ENCODE assay signal across 12 mouse cellular contexts in genomic region chr17:67566216-67566615, GRCm38 (mm10).
A peak's percentile ranks its signal among the peaks of the same experiment; 100 is the strongest.
DNase-seq lines count a peak whose midpoint lies in the region; ATAC-seq and TF ChIP-seq lines count a peak whose summit lies in the region.
"Had no signal": no experiment of that assay in that cellular context is flagged by ENCODE, and none has a peak within 500 bp of the region (broad histone marks: within the 10 kb centered on the region; RNA-seq: fewer than 3 reads in every experiment).

No protein-coding gene starts in this region.

- no peak for TF ChIP-seq CTCF in intestine, postnatal 0 days (IDR thresholded peaks at IDR 0.05; ENCODE audit: low read depth)

- H3K27me3 ChIP-seq in intestine, embryonic 14.5 days (replicated peaks; ENCODE audit: control insufficient read depth, insufficient read depth, low read length), result no peaks in the 10 kb centered on the region
- no peaks in the 10 kb centered on the region for H3K27me3 ChIP-seq in intestine, postnatal 0 days (replicated peaks; ENCODE audit: control insufficient read depth, insufficient read depth, low read length)
- H3K27me3 ChIP-seq in kidney, embryonic 16.5 days (ENCODE audit: insufficient read depth, low read length), result no peaks in the 10 kb centered on the region
- H3K27me3 ChIP-seq: intestine, embryonic 15.5 days; megakaryocyte, embryonic 14.5 days had no signal

- H3K9me3 ChIP-seq in intestine, embryonic 14.5 days (ENCODE audit: control insufficient read depth, low read length), result no peaks in the 10 kb centered on the region
- H3K9me3 ChIP-seq in intestine, postnatal 0 days (ENCODE audit: control insufficient read depth), result no peaks in the 10 kb centered on the region
- no peaks in the 10 kb centered on the region for H3K9me3 ChIP-seq in kidney, embryonic 16.5 days (ENCODE audit: low read length)
- H3K9me3 ChIP-seq: intestine, embryonic 15.5 days had no signal

- 0 out of 2 replicates have a peak, but pooled peaks cover 5% of the 10 kb centered on the region for H3K4me1 ChIP-seq in intestine, embryonic 14.5 days (replicated peaks; ENCODE audit: control insufficient read depth, insufficient read depth, low read length)
- H3K4me1 ChIP-seq in intestine, postnatal 0 days (replicated peaks; ENCODE audit: control insufficient read depth, insufficient read depth, low read length), result no peaks in the 10 kb centered on the region
- H3K4me1 ChIP-seq in kidney, embryonic 16.5 days (ENCODE audit: insufficient read depth, low read length), result no peaks in the 10 kb centered on the region
- H3K4me1 ChIP-seq: intestine, embryonic 15.5 days; megakaryocyte, embryonic 14.5 days had no signal

- WGBS in intestine, embryonic 14.5 days, result 64% methylated on average over 11 of the region's 11 CpGs
- 73% methylated on average over 11 of the region's 11 CpGs for WGBS in intestine, postnatal 0 days
- 69% methylated on average over 11 of the region's 11 CpGs for WGBS in kidney, embryonic 16.5 days

- no peaks in the 10 kb centered on the region for H3K36me3 ChIP-seq in intestine, embryonic 14.5 days (ENCODE audit: control insufficient read depth, insufficient read depth, low read length)
- H3K36me3 ChIP-seq in intestine, postnatal 0 days (ENCODE audit: control insufficient read depth, insufficient read depth), result no peaks in the 10 kb centered on the region
- H3K36me3 ChIP-seq in kidney, embryonic 16.5 days (ENCODE audit: insufficient read depth, low read length), result no peaks in the 10 kb centered on the region
- H3K36me3 ChIP-seq: G1E; intestine, embryonic 15.5 days had no signal

- no peak overlapping the region for H3K9ac ChIP-seq in intestine, embryonic 14.5 days (ENCODE audit: low read length)
- no peak overlapping the region for H3K9ac ChIP-seq in intestine, postnatal 0 days (ENCODE audit: low read depth, low read length)
- no peak overlapping the region for H3K9ac ChIP-seq in kidney, embryonic 16.5 days (replicated peaks; ENCODE audit: low read length)
- H3K9ac ChIP-seq: intestine, embryonic 15.5 days had no signal

- no peak overlapping the region for H3K4me2 ChIP-seq in intestine, embryonic 14.5 days (ENCODE audit: low read length)
- no peak overlapping the region for H3K4me2 ChIP-seq in intestine, postnatal 0 days (replicated peaks; ENCODE audit: low read depth)
- no peak overlapping the region for H3K4me2 ChIP-seq in kidney, embryonic 16.5 days (replicated peaks; ENCODE audit: low read depth, low read length)
- H3K4me2 ChIP-seq: intestine, embryonic 15.5 days had no signal

- ATAC-seq in intestine, embryonic 14.5 days (replicated peaks; ENCODE audit: low FRiP score, low TSS enrichment, low read depth), result no peak
- no peak for ATAC-seq in intestine, postnatal 0 days
- ATAC-seq in kidney, embryonic 16.5 days (ENCODE audit: low FRiP score, low TSS enrichment), result no peak
- ATAC-seq in erythroblast, adult 5-6 weeks (replicated peaks; ENCODE audit: low FRiP score, poor library complexity, severe bottlenecking), result no peak
- ATAC-seq: intestine, embryonic 15.5 days had no signal

- no peak overlapping the region for H3K4me3 ChIP-seq in intestine, embryonic 14.5 days (ENCODE audit: low read depth, low read length)
- no peak overlapping the region for H3K4me3 ChIP-seq in intestine, postnatal 0 days (ENCODE audit: low read depth, low read length)
- H3K4me3 ChIP-seq in kidney, embryonic 16.5 days (ENCODE audit: low read length), result no peak overlapping the region
- H3K4me3 ChIP-seq: intestine, embryonic 15.5 days; left cerebral cortex, adult 2 months; megakaryocyte, embryonic 14.5 days had no signal

- peak overlapping the region; percentile 24; the same call in 1 of the 2 replicates for H3K27ac ChIP-seq in intestine, embryonic 14.5 days (ENCODE audit: low read depth)
- H3K27ac ChIP-seq in intestine, postnatal 0 days (ENCODE audit: low read depth, low read length), result no peak overlapping the region
- peak overlapping the region; percentile 73; the same call in 1 of the 2 replicates for H3K27ac ChIP-seq in kidney, embryonic 16.5 days (ENCODE audit: low read length)
- H3K27ac ChIP-seq: intestine, embryonic 15.5 days had no signal

- peak; percentile 6 to 29 for DNase-seq in adrenal gland, postnatal 36 days
- DNase-seq in adrenal gland, adult 18-20 months (ENCODE audit: low spot score in 2 of 2), result no peak
- no peak for DNase-seq in intestine, embryonic 14.5 days (ENCODE audit: low spot score)
- DNase-seq in lung, postnatal 25 days (ENCODE audit: low spot score), result peak; percentile 52
- no peak for DNase-seq in urinary bladder, adult 18-20 months (ENCODE audit: low spot score in 2 of 2)

Comparison
In these comparisons a context has a peak if more than half of its experiments do, and no peak if none do; other contexts are left out.
1. DNase-seq: peak in adrenal gland, postnatal 36 days (2 of 2) and lung, postnatal 25 days (single experiment); none in adrenal gland, adult 18-20 months (0 of 2), intestine, embryonic 14.5 days (single experiment) and urinary bladder, adult 18-20 months (0 of 2).